Mouse (Mus musculus) hindbrain, embryonic 16.5 days (tissue): ENCODE data around the gene Gm11042. TPM values are rescaled to one million over a fixed set of nuclear protein-coding genes. Genes with fewer than 3 reads are reported as not detected.

Experiments used
- ATAC-seq: fragments of 200-750 bp; cut with Nextera tagmentation; 2 replicates; pipeline ENCODE4 v1.8.0; 2017; ENCODE audit warnings: moderate TSS enrichment, moderate library complexity
- H3K27ac ChIP-seq: fragments of 300-500 bp; sonication (generic); 2 replicates; pipeline ENCODE4 v1.5.1; 2014; ENCODE audit warnings: low read depth, mild to moderate bottlenecking, control low read depth, low read length, moderate library complexity
- H3K27me3 ChIP-seq: fragments of 300-500 bp; sonication (generic); replicated peaks from 2 replicates; pipeline ENCODE4 v1.6.1; 2014; ENCODE audit warnings: low read length; ENCODE audit not compliant: control insufficient read depth, insufficient read depth
- H3K36me3 ChIP-seq: fragments of 300-500 bp; sonication (generic); 2 replicates; pipeline ENCODE4 v1.6.1; 2014; ENCODE audit warnings: mild to moderate bottlenecking, low read length, moderate library complexity, mixed read lengths; ENCODE audit not compliant: control insufficient read depth, insufficient read depth
- H3K4me1 ChIP-seq: fragments of 300-500 bp; sonication (generic); 2 replicates; pipeline ENCODE4 v1.6.1; 2014; ENCODE audit warnings: low read depth, low read length; ENCODE audit not compliant: control insufficient read depth, insufficient read depth
- H3K4me2 ChIP-seq: fragments of 300-500 bp; sonication (generic); 2 replicates; pipeline ENCODE4 v1.6.1; 2014; ENCODE audit warnings: mild to moderate bottlenecking, low read length, control low read depth, moderate library complexity
- H3K4me3 ChIP-seq: fragments of 300-500 bp; sonication (generic); 2 replicates; pipeline ENCODE4 v1.5.1; 2014; ENCODE audit warnings: mild to moderate bottlenecking, low read length, control low read depth, moderate library complexity
- H3K9ac ChIP-seq: fragments of 300-500 bp; sonication (generic); 2 replicates; pipeline ENCODE4 v1.6.1; 2014; ENCODE audit warnings: low read depth, mild to moderate bottlenecking, control low read depth, low read length, moderate library complexity
- H3K9me3 ChIP-seq: fragments of 300-500 bp; sonication (generic); 2 replicates; pipeline ENCODE4 v1.6.1; 2014; ENCODE audit warnings: mild to moderate bottlenecking, low read length, moderate library complexity; ENCODE audit not compliant: control insufficient read depth
- WGBS: fragments of 180-500 bp; shearing (Covaris S2); extraction: QIAGEN DNeasy Blood & Tissue Kit; methylation state at CpG from one replicate; pipeline ENCODE4 v1.1.7; 2014; 5-methylcytosine and 5-hydroxymethylcytosine counted together
- polyA plus RNA-seq: library from polyadenylated mRNA; unstranded; fragments of >200 nt; fragmentation: Nextera tagmentation; extraction: Ambion mirVana; gene quantifications from 2 replicates; pipeline ENCODE4 v1.2.1, GENCODE M21; 2015

Gm11042 gene
- polyA plus RNA-seq, 1 experiment from 2014 or later, result not detected

DNA sequence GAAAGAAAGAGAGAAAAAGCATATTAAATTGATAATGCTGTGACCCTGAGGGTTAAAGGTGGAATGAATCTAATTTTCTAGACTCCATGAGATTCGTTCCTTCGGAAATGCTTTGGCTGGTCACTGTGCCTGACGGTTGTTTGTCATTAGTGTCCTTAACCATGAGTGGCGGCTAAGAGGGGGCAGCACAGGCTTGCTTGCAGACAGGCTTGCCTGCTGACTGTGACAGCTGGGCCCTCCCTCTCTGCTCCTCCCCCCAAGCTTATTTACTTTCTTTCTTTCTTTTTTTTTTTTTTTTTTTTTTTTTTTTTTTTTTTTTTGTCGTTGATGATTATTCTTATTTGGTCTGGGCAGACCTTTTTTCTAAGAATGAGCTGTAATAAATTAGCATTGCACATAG is 19.8 kb downstream of the Gm11042 start:
- WGBS, result 57% methylated on average over 5 of the region's 5 CpGs
- ATAC-seq, result no peak
- H3K27ac ChIP-seq, result no peak overlapping the region
- H3K4me2 ChIP-seq, result no peak overlapping the region
- H3K27me3 ChIP-seq, result no peaks in the 10 kb centered on the region
- peaks cover 3% of the 10 kb centered on the region for H3K4me1 ChIP-seq
- H3K9ac ChIP-seq, result no peak overlapping the region
- H3K9me3 ChIP-seq, result no peaks in the 10 kb centered on the region
- H3K4me3 ChIP-seq, result no peak overlapping the region
- H3K36me3 ChIP-seq, result no peaks in the 10 kb centered on the region

DNA sequence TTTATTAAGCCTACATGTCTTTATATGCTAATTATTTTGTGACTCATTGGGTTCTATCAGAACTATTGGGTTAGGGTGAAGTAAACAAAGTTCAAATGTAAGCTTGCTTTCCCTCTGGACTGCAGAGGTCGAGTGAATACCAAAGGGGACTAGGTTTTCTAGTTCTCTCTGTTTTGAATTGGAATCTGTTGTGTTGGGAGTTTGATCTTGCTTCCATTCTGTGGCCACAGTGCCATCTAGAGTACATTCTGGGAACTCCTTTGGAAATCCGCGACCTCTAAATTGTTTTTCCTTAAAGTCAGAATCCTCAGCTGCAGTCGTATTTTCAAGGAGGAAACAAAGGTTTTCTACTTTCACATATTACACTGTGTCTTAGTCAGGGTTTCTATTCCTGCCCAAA is 22.6 kb downstream of the Gm11042 start:
- Histone ChIP-seq H3K36me3 (no peaks in the 10 kb centered on the region), H3K27ac (no peak overlapping the region), H3K9ac (no peak overlapping the region), H3K4me3 (no peak overlapping the region), H3K27me3 (no peaks in the 10 kb centered on the region), H3K4me2 (no peak overlapping the region), H3K4me1 (peaks cover 3% of the 10 kb centered on the region), H3K9me3 (no peaks in the 10 kb centered on the region)
- ATAC-seq, result no peak
- WGBS, result under 1% methylated on average over 4 of the region's 4 CpGs

DNA sequence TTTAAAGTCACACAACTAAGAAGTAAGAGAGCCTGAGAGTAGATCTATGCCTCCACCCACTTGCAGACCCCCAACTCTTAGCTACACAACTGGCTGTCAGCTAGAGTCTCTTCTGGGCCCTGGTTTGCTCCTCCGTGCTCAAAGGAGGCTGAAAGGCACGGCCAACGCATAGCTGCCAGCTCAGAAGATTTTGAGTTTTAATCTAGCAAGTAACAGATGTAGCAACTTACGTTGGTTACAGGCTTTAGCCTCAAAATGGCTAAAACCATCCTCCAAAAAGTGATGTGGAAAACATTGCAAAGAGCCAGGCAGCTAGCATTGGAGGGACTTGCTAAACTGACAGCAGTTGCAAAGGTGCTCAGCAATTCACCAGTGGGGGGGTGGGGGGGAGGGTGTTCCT is 25.2 kb downstream of the Gm11042 start:
- H3K4me2 ChIP-seq, result no peak overlapping the region
- H3K9ac ChIP-seq, result no peak overlapping the region
- no peak overlapping the region for H3K27ac ChIP-seq
- H3K4me1 ChIP-seq, result peaks cover 3% of the 10 kb centered on the region
- ATAC-seq, result no peak
- no peaks in the 10 kb centered on the region for H3K36me3 ChIP-seq
- WGBS, result 84% methylated on average over 4 of the region's 4 CpGs
- no peaks in the 10 kb centered on the region for H3K9me3 ChIP-seq
- H3K27me3 ChIP-seq, result no peaks in the 10 kb centered on the region
- H3K4me3 ChIP-seq, result no peak overlapping the region

DNA sequence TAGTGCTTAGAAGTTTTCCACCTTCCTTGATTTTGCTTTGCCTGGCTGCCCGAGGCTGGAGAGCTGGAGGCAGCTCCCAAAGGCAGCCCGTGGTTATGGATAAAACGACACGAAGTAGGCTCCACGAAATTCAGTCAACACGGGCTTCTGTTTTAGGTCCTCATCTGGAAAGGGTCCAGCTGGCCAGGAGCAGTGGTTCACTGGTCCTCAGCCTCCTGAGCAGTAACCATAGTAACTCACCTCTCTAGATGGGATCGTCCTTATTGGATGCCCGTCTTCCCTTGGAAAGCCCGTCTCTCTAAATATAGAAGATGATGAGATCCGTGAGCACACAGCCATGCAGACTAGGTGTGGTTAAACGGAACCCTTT is 31.5 kb downstream of the Gm11042 start:
- ATAC-seq, result peak; percentile 50
- Histone ChIP-seq H3K36me3 (no peaks in the 10 kb centered on the region), H3K9ac (peak overlapping the region; percentile 55), H3K4me2 (peak overlapping the region; percentile 80), H3K4me3 (peak overlapping the region; percentile 48), H3K4me1 (peaks cover 14% of the 10 kb centered on the region), H3K27me3 (no peaks in the 10 kb centered on the region), H3K9me3 (no peaks in the 10 kb centered on the region; the same call in 1 of the 2 replicates), H3K27ac (0 out of 2 replicates have a peak overlapping the region, but pooled peaks have one; percentile 19)
- WGBS, result 2% methylated on average over 11 of the region's 11 CpGs

DNA sequence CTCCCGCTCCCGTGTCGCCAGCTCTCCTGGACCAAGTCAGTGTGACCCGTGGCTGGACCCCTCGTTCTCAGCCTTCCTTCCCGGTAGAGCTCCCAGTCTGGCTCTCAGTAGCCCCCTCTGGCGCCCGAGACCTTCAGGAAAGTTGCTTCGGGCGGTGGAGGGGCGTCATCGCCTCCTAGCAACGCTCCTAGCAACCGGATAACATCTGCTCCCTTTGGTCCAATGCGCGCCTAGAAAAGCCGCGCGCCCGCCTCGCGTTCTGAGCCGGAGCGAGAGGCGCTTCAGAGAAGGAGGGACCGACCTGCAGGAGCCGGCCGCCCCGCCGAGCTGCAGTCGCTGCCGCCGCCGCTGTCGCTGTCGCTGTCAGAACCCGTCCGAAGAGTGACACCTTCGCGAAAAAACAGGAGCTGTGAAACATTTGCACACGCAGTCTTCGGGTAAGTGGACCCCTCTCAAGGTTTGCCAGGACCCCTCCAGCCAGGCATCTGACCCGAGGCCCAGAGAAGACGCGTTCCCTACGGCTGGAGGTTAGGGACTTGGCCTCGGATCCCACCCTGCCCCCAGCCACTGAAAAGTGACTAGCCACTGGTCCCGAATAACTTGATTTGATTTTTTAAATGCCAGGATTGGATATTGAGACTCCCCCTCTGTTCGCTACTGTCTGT is 32.0 kb downstream of the Gm11042 start:
- WGBS, result under 1% methylated on average over 48 of the region's 49 CpGs
- Histone ChIP-seq H3K9me3 (no peaks in the 10 kb centered on the region; the same call in 1 of the 2 replicates), H3K36me3 (no peaks in the 10 kb centered on the region), H3K9ac (peak overlapping the region; percentile 55), H3K27ac (peak overlapping the region; percentile 17; the same call in 1 of the 2 replicates), H3K4me1 (peaks cover 14% of the 10 kb centered on the region), H3K27me3 (no peaks in the 10 kb centered on the region), H3K4me2 (peak overlapping the region; percentile 80), H3K4me3 (peak overlapping the region; percentile 48)
- peak; percentile 97 for ATAC-seq

DNA sequence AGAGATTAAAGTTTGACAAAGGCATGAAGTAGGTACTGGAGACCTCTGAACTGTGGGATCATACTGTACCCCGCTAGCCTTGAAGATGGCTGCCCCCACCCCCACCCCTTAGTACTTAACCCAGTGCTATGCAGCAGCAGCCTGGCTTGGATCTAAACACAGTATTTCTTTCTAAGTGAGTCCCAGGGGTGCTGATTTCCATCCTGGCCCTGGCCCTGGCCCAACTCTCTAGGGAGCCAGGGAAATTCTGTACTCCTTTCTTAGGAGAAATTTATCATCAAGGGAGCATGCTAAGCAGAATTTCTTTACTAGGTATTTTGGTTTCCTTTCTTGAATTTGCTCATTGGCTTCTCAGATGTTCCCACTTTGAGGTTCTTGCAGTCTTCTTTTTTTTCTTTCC is 33.3 kb downstream of the Gm11042 start:
- H3K4me1 ChIP-seq, result peaks cover 14% of the 10 kb centered on the region
- no peak for ATAC-seq

DNA sequence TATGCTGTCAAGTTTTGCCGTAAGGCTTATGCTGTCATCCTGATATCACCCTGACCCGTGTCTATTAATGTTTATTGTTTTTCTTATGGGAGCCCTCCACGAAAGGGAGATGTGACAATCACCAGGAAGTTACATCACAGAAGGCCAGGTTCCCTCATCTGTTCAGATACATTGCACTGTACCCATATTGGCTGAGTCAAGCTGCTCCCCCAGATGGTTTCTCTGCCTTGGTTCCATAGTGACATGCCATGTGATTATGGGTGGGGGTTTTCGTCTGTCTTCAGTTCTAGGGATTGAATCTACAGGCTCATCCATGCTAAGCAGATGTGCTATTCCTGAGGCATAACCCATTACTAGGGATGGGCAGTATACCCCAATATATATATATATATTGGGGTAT is 34.8 kb downstream of the Gm11042 start:
- no peaks in the 10 kb centered on the region; the same call in 1 of the 2 replicates for H3K9me3 ChIP-seq
- no peak for ATAC-seq
- no peak overlapping the region for H3K4me2 ChIP-seq
- H3K36me3 ChIP-seq, result no peaks in the 10 kb centered on the region
- 84% methylated on average over 4 of the region's 4 CpGs for WGBS
- H3K4me3 ChIP-seq, result no peak overlapping the region
- H3K27me3 ChIP-seq, result no peaks in the 10 kb centered on the region
- no peak overlapping the region for H3K9ac ChIP-seq
- H3K27ac ChIP-seq, result no peak overlapping the region
- peaks cover 14% of the 10 kb centered on the region for H3K4me1 ChIP-seq

More for the DNA sequence above, 33.3 kb downstream of the Gm11042 start:
- WGBS, result 64% methylated on average over 1 of the region's 1 CpGs
- H3K36me3 ChIP-seq, result no peaks in the 10 kb centered on the region
- H3K27me3 ChIP-seq, result no peaks in the 10 kb centered on the region
- H3K9ac ChIP-seq, result no peak overlapping the region
- no peaks in the 10 kb centered on the region; the same call in 1 of the 2 replicates for H3K9me3 ChIP-seq
- no peak overlapping the region for H3K4me2 ChIP-seq
- H3K27ac ChIP-seq, result no peak overlapping the region
- H3K4me3 ChIP-seq, result no peak overlapping the region

DNA sequence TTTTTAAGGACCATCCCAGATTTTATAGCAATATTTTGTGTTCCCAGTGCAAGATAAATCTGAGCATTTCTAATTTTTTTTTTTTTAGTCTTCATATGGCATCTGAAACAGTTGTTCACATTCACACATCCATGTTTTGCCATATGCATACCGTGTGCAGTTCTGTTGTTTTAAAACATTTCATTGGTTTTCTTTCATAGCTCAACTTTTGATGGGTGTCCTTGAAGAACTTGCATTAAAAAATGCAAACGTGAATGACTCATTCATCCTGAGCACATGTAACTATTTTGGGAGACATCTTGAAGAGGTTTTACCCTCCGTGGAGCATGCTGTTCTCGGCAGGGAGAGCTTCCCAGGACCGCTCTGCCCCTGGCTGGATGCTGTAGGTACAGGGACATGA is 38.9 kb downstream of the Gm11042 start:
- 82% methylated on average over 5 of the region's 5 CpGs for WGBS

DNA sequence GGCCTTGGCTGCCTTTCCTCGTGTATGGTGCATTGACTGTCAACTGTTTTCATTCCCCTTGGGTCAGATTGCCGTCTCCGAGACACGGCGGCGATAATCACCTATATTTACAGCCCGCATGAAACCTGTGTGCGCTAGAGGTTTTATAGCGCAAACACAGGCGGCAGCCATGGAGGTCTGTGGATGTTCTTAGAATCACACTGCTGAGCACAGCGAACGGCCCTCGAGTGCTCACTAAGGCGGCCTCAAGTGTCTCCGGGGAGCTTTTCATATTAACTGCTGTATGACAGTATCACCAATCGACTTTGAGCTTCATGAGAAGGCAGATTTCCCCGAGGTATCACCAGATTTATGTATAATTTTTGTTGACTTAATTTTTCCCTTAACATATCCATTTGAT is 43.6 kb downstream of the Gm11042 start:
- Histone ChIP-seq H3K9ac (no peak overlapping the region), H3K27me3 (no peaks in the 10 kb centered on the region), H3K4me2 (no peak overlapping the region), H3K9me3 (no peaks in the 10 kb centered on the region), H3K27ac (no peak overlapping the region), H3K4me3 (no peak overlapping the region), H3K36me3 (no peaks in the 10 kb centered on the region), H3K4me1 (no peaks in the 10 kb centered on the region)
- 85% methylated on average over 17 of the region's 17 CpGs for WGBS
- no peak for ATAC-seq

More for the DNA sequence above, 38.9 kb downstream of the Gm11042 start:
- no peaks in the 10 kb centered on the region for H3K4me1 ChIP-seq
- no peak overlapping the region for H3K9ac ChIP-seq
- no peak for ATAC-seq
- H3K9me3 ChIP-seq, result no peaks in the 10 kb centered on the region; the same call in 1 of the 2 replicates
- H3K27me3 ChIP-seq, result no peaks in the 10 kb centered on the region
- H3K36me3 ChIP-seq, result no peaks in the 10 kb centered on the region
- H3K27ac ChIP-seq, result no peak overlapping the region
- no peak overlapping the region for H3K4me3 ChIP-seq
- H3K4me2 ChIP-seq, result no peak overlapping the region
